Mouse (Mus musculus): ENCODE data around the gene Tom1l2. TPM values are rescaled to one million over a fixed set of nuclear protein-coding genes. Genes with fewer than 3 reads are reported as not detected.

Gene Tom1l2
- polyA plus RNA-seq, 1 experiment from 2014 or later: 31.3 TPM

- Histone ChIP-seq H3K27me3 (no peaks in the 10 kb centered on the region), H3K4me3 (replicated peaks) (no peak overlapping the region), H3K9me3 (no peaks in the 10 kb centered on the region), H3K27ac (peak overlapping the region; percentile 36; the same call in 1 of the 2 replicates), H3K36me3 (replicated peaks) (no peaks in the 10 kb centered on the region), H3K4me1 (peaks cover 11% of the 10 kb centered on the region; the same call in 1 of the 2 replicates), H3K9ac (no peak overlapping the region), H3K4me2 (no peak overlapping the region)
- 84% methylated on average over 6 of the region's 6 CpGs for WGBS
- no peak for ATAC-seq (ENCODE audit: low FRiP score)
Measured at GRCm38 (mm10) chr11:60276408-60277093, 76.2 kb downstream of the Tom1l2 start.

- 76% methylated on average over 5 of the region's 5 CpGs for WGBS
Measured at GRCm38 (mm10) chr11:60273273-60273805, 79.4 kb downstream of the Tom1l2 start.

GRCm38 (mm10) chr11:60268563-60268962 lies 84.1 kb downstream of the Tom1l2 start:
- Histone ChIP-seq H3K4me1 (peaks cover 8% of the 10 kb centered on the region; the same call in 1 of the 2 replicates), H3K9ac (no peak overlapping the region), H3K4me3 (replicated peaks) (no peak overlapping the region), H3K4me2 (no peak overlapping the region), H3K27ac (no peak overlapping the region), H3K9me3 (no peaks in the 10 kb centered on the region), H3K27me3 (no peaks in the 10 kb centered on the region), H3K36me3 (replicated peaks) (0 out of 2 replicates have a peak, but pooled peaks cover 3% of the 10 kb centered on the region)
- WGBS: 50% methylated on average over 3 of the region's 3 CpGs
- ATAC-seq (ENCODE audit: low FRiP score): no peak

More at GRCm38 (mm10) chr11:60273273-60273805, 79.4 kb downstream of the Tom1l2 start:
- ATAC-seq (ENCODE audit: low FRiP score): no peak
- Histone ChIP-seq H3K27ac (peak overlapping the region; percentile 59), H3K4me1 (peaks cover 5% of the 10 kb centered on the region; the same call in 1 of the 2 replicates), H3K9ac (no peak overlapping the region), H3K9me3 (no peaks in the 10 kb centered on the region), H3K36me3 (replicated peaks) (no peaks in the 10 kb centered on the region), H3K27me3 (no peaks in the 10 kb centered on the region), H3K4me3 (replicated peaks) (no peak overlapping the region), H3K4me2 (no peak overlapping the region)

- H3K27me3 ChIP-seq: no peaks in the 10 kb centered on the region
- H3K9ac ChIP-seq: no peak overlapping the region
- no peak for ATAC-seq (ENCODE audit: low FRiP score)
- 0 out of 2 replicates have a peak, but pooled peaks cover 3% of the 10 kb centered on the region for H3K36me3 ChIP-seq (replicated peaks)
- H3K9me3 ChIP-seq: no peaks in the 10 kb centered on the region
- H3K4me2 ChIP-seq: no peak overlapping the region
- peaks cover 17% of the 10 kb centered on the region for H3K4me1 ChIP-seq
- H3K4me3 ChIP-seq (replicated peaks): no peak overlapping the region
- WGBS: 86% methylated on average over 4 of the region's 4 CpGs
- H3K27ac ChIP-seq: no peak overlapping the region
Measured at GRCm38 (mm10) chr11:60265271-60265985, 87.3 kb downstream of the Tom1l2 start.

GRCm38 (mm10) chr11:60264651-60265050 lies 88.1 kb downstream of the Tom1l2 start:
- H3K9me3 ChIP-seq: no peaks in the 10 kb centered on the region
- H3K4me1 ChIP-seq: peaks cover 17% of the 10 kb centered on the region
- H3K27ac ChIP-seq: 0 out of 2 replicates have a peak overlapping the region, but pooled peaks have one; percentile 31
- WGBS: 88% methylated on average over 1 of the region's 1 CpGs
- no peak overlapping the region for H3K4me3 ChIP-seq (replicated peaks)
- no peaks in the 10 kb centered on the region for H3K27me3 ChIP-seq
- H3K4me2 ChIP-seq: no peak overlapping the region
- no peak for ATAC-seq (ENCODE audit: low FRiP score)
- 0 out of 2 replicates have a peak, but pooled peaks cover 3% of the 10 kb centered on the region for H3K36me3 ChIP-seq (replicated peaks)
- H3K9ac ChIP-seq: no peak overlapping the region

- H3K27me3 ChIP-seq: no peaks in the 10 kb centered on the region
- peak overlapping the region; percentile 4; the same call in 1 of the 2 replicates for H3K27ac ChIP-seq
- peaks cover 17% of the 10 kb centered on the region for H3K4me1 ChIP-seq
- peaks cover 5% of the 10 kb centered on the region; the same call in 1 of the 2 replicates for H3K36me3 ChIP-seq (replicated peaks)
- ATAC-seq (ENCODE audit: low FRiP score): no peak
- no peak overlapping the region for H3K4me2 ChIP-seq
- H3K9me3 ChIP-seq: no peaks in the 10 kb centered on the region
- no peak overlapping the region for H3K4me3 ChIP-seq (replicated peaks)
- 84% methylated on average over 4 of the region's 4 CpGs for WGBS
- H3K9ac ChIP-seq: no peak overlapping the region
Measured at GRCm38 (mm10) chr11:60262396-60262795, 90.3 kb downstream of the Tom1l2 start.

GRCm38 (mm10) chr11:60260743-60261142 lies 92.0 kb downstream of the Tom1l2 start:
- no peak overlapping the region for H3K9ac ChIP-seq
- H3K9me3 ChIP-seq: no peaks in the 10 kb centered on the region
- WGBS: 89% methylated on average over 3 of the region's 3 CpGs
- H3K4me1 ChIP-seq: peaks cover 17% of the 10 kb centered on the region
- H3K36me3 ChIP-seq (replicated peaks): peaks cover 5% of the 10 kb centered on the region; the same call in 1 of the 2 replicates
- no peak overlapping the region for H3K4me3 ChIP-seq (replicated peaks)
- ATAC-seq (ENCODE audit: low FRiP score): no peak
- no peak overlapping the region for H3K27ac ChIP-seq
- no peak overlapping the region for H3K4me2 ChIP-seq
- H3K27me3 ChIP-seq: no peaks in the 10 kb centered on the region

- H3K36me3 ChIP-seq (replicated peaks): peaks cover 5% of the 10 kb centered on the region; the same call in 1 of the 2 replicates
- peaks cover 4% of the 10 kb centered on the region; the same call in 1 of the 2 replicates for H3K4me1 ChIP-seq
- no peak overlapping the region for H3K27ac ChIP-seq
- no peak overlapping the region for H3K4me3 ChIP-seq (replicated peaks)
- no peaks in the 10 kb centered on the region for H3K27me3 ChIP-seq
- H3K9me3 ChIP-seq: no peaks in the 10 kb centered on the region
- no peak overlapping the region for H3K9ac ChIP-seq
- H3K4me2 ChIP-seq: no peak overlapping the region
- ATAC-seq (ENCODE audit: low FRiP score): no peak
- WGBS: 80% methylated on average over 2 of the region's 2 CpGs
Measured at GRCm38 (mm10) chr11:60257696-60258095, 95.0 kb downstream of the Tom1l2 start.

GRCm38 (mm10) chr11:60256713-60257112 lies 96.0 kb downstream of the Tom1l2 start:
- H3K4me1 ChIP-seq: no peaks in the 10 kb centered on the region
- no peak overlapping the region for H3K9ac ChIP-seq
- H3K4me2 ChIP-seq: no peak overlapping the region
- H3K27me3 ChIP-seq: no peaks in the 10 kb centered on the region
- ATAC-seq (ENCODE audit: low FRiP score): no peak
- no peaks in the 10 kb centered on the region for H3K9me3 ChIP-seq
- H3K36me3 ChIP-seq (replicated peaks): peaks cover 5% of the 10 kb centered on the region; the same call in 1 of the 2 replicates
- WGBS: 90% methylated on average over 9 of the region's 9 CpGs
- H3K4me3 ChIP-seq (replicated peaks): no peak overlapping the region
- peak overlapping the region; percentile 20; the same call in 1 of the 2 replicates for H3K27ac ChIP-seq

GRCm38 (mm10) chr11:60256176-60256681 lies 96.5 kb downstream of the Tom1l2 start:
- WGBS: 76% methylated on average over 6 of the region's 6 CpGs
- Histone ChIP-seq H3K27me3 (no peaks in the 10 kb centered on the region), H3K9ac (no peak overlapping the region), H3K9me3 (no peaks in the 10 kb centered on the region), H3K27ac (peak overlapping the region; percentile 20; the same call in 1 of the 2 replicates), H3K4me3 (replicated peaks) (no peak overlapping the region), H3K4me2 (no peak overlapping the region), H3K4me1 (no peaks in the 10 kb centered on the region), H3K36me3 (replicated peaks) (peaks cover 5% of the 10 kb centered on the region; the same call in 1 of the 2 replicates)
- ATAC-seq (ENCODE audit: low FRiP score): no peak

GRCm38 (mm10) chr11:60255639-60256038 lies 97.1 kb downstream of the Tom1l2 start:
- Histone ChIP-seq H3K9ac (no peak overlapping the region), H3K27me3 (no peaks in the 10 kb centered on the region), H3K9me3 (no peaks in the 10 kb centered on the region), H3K27ac (no peak overlapping the region), H3K4me1 (no peaks in the 10 kb centered on the region), H3K4me2 (no peak overlapping the region), H3K36me3 (replicated peaks) (peaks cover 5% of the 10 kb centered on the region; the same call in 1 of the 2 replicates), H3K4me3 (replicated peaks) (no peak overlapping the region)
- no peak for ATAC-seq (ENCODE audit: low FRiP score)
- WGBS: 89% methylated on average over 3 of the region's 3 CpGs

- Histone ChIP-seq H3K4me1 (no peaks in the 10 kb centered on the region), H3K4me2 (no peak overlapping the region), H3K36me3 (replicated peaks) (peaks cover 5% of the 10 kb centered on the region; the same call in 1 of the 2 replicates), H3K27ac (no peak overlapping the region), H3K4me3 (replicated peaks) (no peak overlapping the region), H3K27me3 (no peaks in the 10 kb centered on the region), H3K9ac (no peak overlapping the region), H3K9me3 (no peaks in the 10 kb centered on the region)
- 56% methylated on average over 3 of the region's 3 CpGs for WGBS
- ATAC-seq (ENCODE audit: low FRiP score): no peak
Measured at GRCm38 (mm10) chr11:60255181-60255580, 97.5 kb downstream of the Tom1l2 start.

All from forebrain, embryonic 12.5 days (tissue).